Mouse (Mus musculus): Measurements from ENCODE around the gene Fam207a.

- TF ChIP-seq POLR2A (IDR thresholded peaks at IDR 0.05; ENCODE audit: control insufficient read depth in 1 of 2, insufficient read depth in 1 of 2, low read depth in 1 of 2, low read length in 2 of 2, poor library complexity in 1 of 2) (no peak), ZNF384 (IDR thresholded peaks at IDR 0.05; ENCODE audit: low read depth, low read length) (no peak), CTCF (IDR thresholded peaks at IDR 0.05 in 2 of 3, conservative IDR thresholded peaks at IDR 0.05 in 1 of 3; ENCODE audit: control insufficient read depth in 1 of 3, insufficient read depth in 1 of 3, low read depth in 2 of 3, low read length in 3 of 3, poor library complexity in 1 of 3, severe bottlenecking in 1 of 3) (no peak), MAFK (IDR thresholded peaks at IDR 0.05; ENCODE audit: borderline replicate concordance, low read depth, low read length) (no peak), EP300 (IDR thresholded peaks at IDR 0.05; ENCODE audit: low read depth in 1 of 2, low read length in 2 of 2) (no peak), SMC3 (IDR thresholded peaks at IDR 0.05; ENCODE audit: low read depth, low read length) (no peak), USF2 (IDR thresholded peaks at IDR 0.05; ENCODE audit: borderline replicate concordance in 1 of 2, insufficient read depth in 1 of 2, low read depth in 1 of 2, low read length in 2 of 2) (no peak), E2F4 (IDR thresholded peaks at IDR 0.05; ENCODE audit: borderline replicate concordance, low read depth, low read length) (no peak), POLR2AphosphoS2 (IDR thresholded peaks at IDR 0.05; ENCODE audit: low read length) (no peak), POLR2AphosphoS5 (IDR thresholded peaks at IDR 0.05; ENCODE audit: borderline replicate concordance, low read depth, low read length) (no peak), JUND (IDR thresholded peaks at IDR 0.05; ENCODE audit: low read depth, low read length) (no peak)
These were observed 76.6 kb downstream of the Fam207a start for GRCm38 (mm10) chr10:77439026-77439425.

All from MEL (cell line).